Mouse (Mus musculus): ENCODE measurements around the gene Phykpl. TPM values are rescaled to one million over a fixed set of nuclear protein-coding genes. Genes with fewer than 3 reads are reported as not detected.

Gene Phykpl
- polyA plus RNA-seq, 2 experiments = 16.7 to 20.5 TPM

GRCm38 (mm10) chr11:51595459-51596083, 11.0 kb downstream of the Phykpl start:
- Histone ChIP-seq H3K9ac (ENCODE audit: low read depth, low read length, severe bottlenecking) (no peak overlapping the region), H3K36me3 (ENCODE audit: control insufficient read depth, insufficient read depth, low read length) (peaks cover 99% of the 10 kb centered on the region), H3K4me2 (replicated peaks; ENCODE audit: low read depth, low read length, severe bottlenecking) (no peak overlapping the region), H3K27ac (replicated peaks; ENCODE audit: low read depth, low read length) (no peak overlapping the region), H3K4me1 (ENCODE audit: control insufficient read depth, insufficient read depth, low read length) (no peaks in the 10 kb centered on the region), H3K9me3 (ENCODE audit: control insufficient read depth, low read length) (no peaks in the 10 kb centered on the region), H3K4me3 (replicated peaks; ENCODE audit: low read length) (no peak overlapping the region), H3K27me3 (ENCODE audit: control insufficient read depth, insufficient read depth, low read length) (no peaks in the 10 kb centered on the region)
- no peak for ATAC-seq (ENCODE audit: low FRiP score, low read depth)
- WGBS = 81% methylated on average over 1 of the region's 1 CpGs
- no peak for TF ChIP-seq POLR2A (IDR thresholded peaks at IDR 0.05; ENCODE audit: borderline replicate concordance, extremely low read depth, insufficient read depth, insufficient read length)
- no peak for DNase-seq (ENCODE audit: low spot score)

GRCm38 (mm10) chr11:51597553-51597952, 13.0 kb downstream of the Phykpl start:
- no peak for TF ChIP-seq POLR2A (IDR thresholded peaks at IDR 0.05; ENCODE audit: borderline replicate concordance, extremely low read depth, insufficient read depth, insufficient read length)
- H3K4me3 ChIP-seq (replicated peaks; ENCODE audit: low read length) = no peak overlapping the region
- ATAC-seq (ENCODE audit: low FRiP score, low read depth) (no peak), DNase-seq (ENCODE audit: low spot score) (no peak)
- WGBS = 80% methylated on average over 2 of the region's 2 CpGs
- no peak overlapping the region for H3K27ac ChIP-seq (replicated peaks; ENCODE audit: low read depth, low read length)
- no peak overlapping the region for H3K9ac ChIP-seq (ENCODE audit: low read depth, low read length, severe bottlenecking)
- no peaks in the 10 kb centered on the region for H3K9me3 ChIP-seq (ENCODE audit: control insufficient read depth, low read length)
- H3K36me3 ChIP-seq (ENCODE audit: control insufficient read depth, insufficient read depth, low read length) = peaks cover 99% of the 10 kb centered on the region
- no peaks in the 10 kb centered on the region for H3K27me3 ChIP-seq (ENCODE audit: control insufficient read depth, insufficient read depth, low read length)
- 0 out of 2 replicates have a peak, but pooled peaks cover under 1% of the 10 kb centered on the region for H3K4me1 ChIP-seq (ENCODE audit: control insufficient read depth, insufficient read depth, low read length)
- no peak overlapping the region for H3K4me2 ChIP-seq (replicated peaks; ENCODE audit: low read depth, low read length, severe bottlenecking)

GRCm38 (mm10) chr11:51602253-51602652, 17.7 kb downstream of the Phykpl start:
- peaks cover 84% of the 10 kb centered on the region for H3K36me3 ChIP-seq (ENCODE audit: control insufficient read depth, insufficient read depth, low read length)
- no peak for TF ChIP-seq POLR2A (IDR thresholded peaks at IDR 0.05; ENCODE audit: borderline replicate concordance, extremely low read depth, insufficient read depth, insufficient read length)
- DNase-seq (ENCODE audit: low spot score) (no peak), ATAC-seq (ENCODE audit: low FRiP score, low read depth) (no peak)
- no peak overlapping the region for H3K4me2 ChIP-seq (replicated peaks; ENCODE audit: low read depth, low read length, severe bottlenecking)
- no peak overlapping the region for H3K4me3 ChIP-seq (replicated peaks; ENCODE audit: low read length)
- H3K9me3 ChIP-seq (ENCODE audit: control insufficient read depth, low read length) = no peaks in the 10 kb centered on the region
- H3K27ac ChIP-seq (replicated peaks; ENCODE audit: low read depth, low read length) = no peak overlapping the region
- H3K27me3 ChIP-seq (ENCODE audit: control insufficient read depth, insufficient read depth, low read length) = no peaks in the 10 kb centered on the region
- 96% methylated on average over 3 of the region's 3 CpGs for WGBS
- no peak overlapping the region for H3K9ac ChIP-seq (ENCODE audit: low read depth, low read length, severe bottlenecking)
- peaks cover 19% of the 10 kb centered on the region for H3K4me1 ChIP-seq (ENCODE audit: control insufficient read depth, insufficient read depth, low read length)

- WGBS = 4% methylated on average over 68 of the region's 81 CpGs
- peak overlapping the region; percentile 100 for H3K9ac ChIP-seq (ENCODE audit: low read depth, low read length, severe bottlenecking)
- peaks cover 48% of the 10 kb centered on the region for H3K36me3 ChIP-seq (ENCODE audit: control insufficient read depth, insufficient read depth, low read length)
- no peaks in the 10 kb centered on the region for H3K27me3 ChIP-seq (ENCODE audit: control insufficient read depth, insufficient read depth, low read length)
- peak overlapping the region; percentile 94 for H3K4me3 ChIP-seq (replicated peaks; ENCODE audit: low read length)
- DNase-seq (ENCODE audit: low spot score) (peak; percentile 84), ATAC-seq (ENCODE audit: low FRiP score, low read depth) (peak; percentile 70)
- 0 out of 2 replicates have a peak, but pooled peaks have one; percentile 42 for TF ChIP-seq POLR2A (IDR thresholded peaks at IDR 0.05; ENCODE audit: borderline replicate concordance, extremely low read depth, insufficient read depth, insufficient read length)
- peak overlapping the region; percentile 86 for H3K4me2 ChIP-seq (replicated peaks; ENCODE audit: low read depth, low read length, severe bottlenecking)
- peak overlapping the region; percentile 96 for H3K27ac ChIP-seq (replicated peaks; ENCODE audit: low read depth, low read length)
- H3K9me3 ChIP-seq (ENCODE audit: control insufficient read depth, low read length) = no peaks in the 10 kb centered on the region
- peaks cover 19% of the 10 kb centered on the region for H3K4me1 ChIP-seq (ENCODE audit: control insufficient read depth, insufficient read depth, low read length)
Measured at GRCm38 (mm10) chr11:51605602-51606446, 21.3 kb downstream of the Phykpl start.

GRCm38 (mm10) chr11:51606447-51607095, 22.0 kb downstream of the Phykpl start, which contains the start of gene Hnrnpab:
TSS of gene Hnrnpab (minus strand) at chr11:51606847.
- Histone ChIP-seq H3K27ac (replicated peaks; ENCODE audit: low read depth, low read length) (peak within 1 kb of the TSS; percentile 96), H3K4me2 (replicated peaks; ENCODE audit: low read depth, low read length, severe bottlenecking) (peak within 1 kb of the TSS; percentile 86), H3K36me3 (ENCODE audit: control insufficient read depth, insufficient read depth, low read length) (peaks cover 41% of the 10 kb centered on the region), H3K9ac (ENCODE audit: low read depth, low read length, severe bottlenecking) (peak within 1 kb of the TSS; percentile 100), H3K9me3 (ENCODE audit: control insufficient read depth, low read length) (no peaks in the 10 kb centered on the region), H3K4me3 (replicated peaks; ENCODE audit: low read length) (peak within 1 kb of the TSS; percentile 94), H3K4me1 (ENCODE audit: control insufficient read depth, insufficient read depth, low read length) (peaks cover 19% of the 10 kb centered on the region), H3K27me3 (ENCODE audit: control insufficient read depth, insufficient read depth, low read length) (no peaks in the 10 kb centered on the region)
- peak; percentile 100 for TF ChIP-seq POLR2A (IDR thresholded peaks at IDR 0.05; ENCODE audit: borderline replicate concordance, extremely low read depth, insufficient read depth, insufficient read length)
- 1% methylated on average over 74 of the region's 91 CpGs for WGBS
- DNase-seq (ENCODE audit: low spot score) (peak; percentile 99), ATAC-seq (ENCODE audit: low FRiP score, low read depth) (peak; percentile 92)
